Mouse (Mus musculus) MEL (cell line): ENCODE measurements around the gene Slc7a5.

Source experiments
- CTCF ChIP-seq, 3 experiments: IDR thresholded peaks in 2 of 3; conservative IDR thresholded peaks in 1 of 3; 2 replicates each; pipeline ENCODE4 v1.5.1; 2011 to 2012; ENCODE audit warnings: low read length in 3 of 3, low read depth in 2 of 3, mild to moderate bottlenecking in 2 of 3, improper control_type of control experiment in 1 of 3, inconsistent platforms in 1 of 3, mixed read lengths in 1 of 3, moderate library complexity in 1 of 3; ENCODE audit not compliant: control insufficient read depth in 1 of 3, insufficient read depth in 1 of 3, poor library complexity in 1 of 3, severe bottlenecking in 1 of 3
- ETS1 ChIP-seq: IDR thresholded peaks from 2 replicates; pipeline ENCODE4 v1.6.1; 2012; ENCODE audit warnings: low read depth, mild to moderate bottlenecking, inconsistent platforms, low read length, improper control_type of control experiment, moderate library complexity
- POLR2A ChIP-seq, 2 experiments: IDR thresholded peaks; 2 replicates each; pipeline ENCODE4 v1.6.1; 2011 to 2012; ENCODE audit warnings: low read length in 2 of 2, mild to moderate bottlenecking in 2 of 2, control low read depth in 1 of 2, improper control_type of control experiment in 1 of 2, low read depth in 1 of 2, moderate library complexity in 1 of 2; ENCODE audit not compliant: control insufficient read depth in 1 of 2, insufficient read depth in 1 of 2, poor library complexity in 1 of 2

DNA sequence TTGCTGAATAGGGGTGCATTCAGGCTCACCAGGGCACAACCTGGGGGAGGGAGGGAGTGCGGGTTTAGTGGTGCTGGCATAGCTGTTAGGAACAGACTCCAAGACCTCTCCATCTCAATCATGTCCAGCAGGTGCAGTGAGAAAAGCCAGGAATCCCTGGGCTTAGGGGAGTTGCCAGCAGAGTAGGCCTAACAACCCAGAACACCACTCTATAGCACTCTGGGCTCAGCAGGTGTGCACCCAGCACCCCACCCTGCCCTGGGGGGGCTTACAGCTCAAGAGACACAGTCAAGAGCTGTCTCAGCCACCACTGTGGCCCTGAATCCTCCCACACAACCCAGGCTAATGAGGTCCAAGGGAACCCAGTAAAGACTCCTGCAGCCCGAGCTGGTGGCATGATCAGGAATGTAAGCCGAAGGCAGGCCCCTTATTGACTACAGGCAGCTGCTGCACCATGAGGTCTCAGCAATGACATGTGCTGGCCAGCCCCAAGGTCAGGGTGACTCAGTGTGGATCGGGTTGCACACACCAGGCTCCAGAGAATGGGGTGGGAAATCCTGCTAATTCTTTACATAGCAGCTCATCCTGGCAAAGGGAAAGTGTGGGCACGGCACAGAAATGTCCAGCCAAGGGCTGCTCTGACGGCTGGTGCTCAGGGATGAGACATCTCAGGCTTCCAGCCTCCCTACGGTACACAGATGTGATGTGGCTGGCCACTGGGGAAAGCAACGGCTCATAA is 5.8 kb downstream of the Slc7a5 start:
- TF ChIP-seq POLR2A (IDR thresholded peaks at IDR 0.05; ENCODE audit: control insufficient read depth in 1 of 2, insufficient read depth in 1 of 2, low read depth in 1 of 2, low read length in 2 of 2, poor library complexity in 1 of 2) (no peak), CTCF (IDR thresholded peaks at IDR 0.05 in 2 of 3, conservative IDR thresholded peaks at IDR 0.05 in 1 of 3; ENCODE audit: control insufficient read depth in 1 of 3, insufficient read depth in 1 of 3, low read depth in 2 of 3, low read length in 3 of 3, poor library complexity in 1 of 3, severe bottlenecking in 1 of 3) (no peak), ETS1 (no peak)
